Mouse (Mus musculus) liver, postnatal 0 days (tissue): Measurements from ENCODE around the gene Yrdc. TPM values are rescaled to one million over a fixed set of nuclear protein-coding genes. Genes with fewer than 3 reads are reported as not detected.

Source experiments
- ATAC-seq: fragments of 200-750 bp; cut with Nextera tagmentation; 2 replicates; pipeline ENCODE4 v1.8.0; 2017; ENCODE audit warnings: mild to moderate bottlenecking, moderate library complexity
- DNase-seq: peaks from one replicate; pipeline ENCODE4 v3.0.0-alpha.2; 2016
- H3K27ac ChIP-seq: fragments of 300-500 bp; sonication (generic); 2 replicates; pipeline ENCODE4 v1.5.1; 2014; ENCODE audit warnings: antibody characterized with exemption, moderate library complexity, mild to moderate bottlenecking, low read depth
- H3K27me3 ChIP-seq: fragments of 300-500 bp; sonication (generic); 2 replicates; pipeline ENCODE4 v1.6.1; 2014; ENCODE audit warnings: low read length, control low read depth, mixed read lengths; ENCODE audit not compliant: insufficient read depth
- H3K36me3 ChIP-seq: fragments of 300-500 bp; sonication (generic); replicated peaks from 2 replicates; pipeline ENCODE4 v1.6.1; 2014; ENCODE audit warnings: mild to moderate bottlenecking, control low read depth, low read length, moderate library complexity, mixed read lengths; ENCODE audit not compliant: insufficient read depth
- H3K4me1 ChIP-seq: fragments of 300-500 bp; sonication (generic); 2 replicates; pipeline ENCODE4 v1.6.1; 2014; ENCODE audit warnings: antibody characterized with exemption, mild to moderate bottlenecking, control low read depth; ENCODE audit not compliant: insufficient read depth
- H3K4me2 ChIP-seq: fragments of 300-500 bp; sonication (generic); 2 replicates; pipeline ENCODE4 v1.6.1; 2014; ENCODE audit warnings: low read depth, mild to moderate bottlenecking, low read length, moderate library complexity, mixed read lengths
- H3K4me3 ChIP-seq: fragments of 300-500 bp; sonication (generic); 2 replicates; pipeline ENCODE4 v1.5.1; 2014; ENCODE audit warnings: low read depth, low read length
- H3K9ac ChIP-seq: fragments of 300-500 bp; sonication (generic); replicated peaks from 2 replicates; pipeline ENCODE4 v1.6.1; 2014; ENCODE audit warnings: mild to moderate bottlenecking, moderate library complexity
- H3K9me3 ChIP-seq: fragments of 300-500 bp; sonication (generic); 2 replicates; pipeline ENCODE4 v1.6.1; 2016; ENCODE audit warnings: mild to moderate bottlenecking, control low read depth, low read length, mixed read lengths
- CTCF ChIP-seq: sonication (generic); IDR thresholded peaks from 2 replicates; pipeline ENCODE4 v1.5.1; 2016; ENCODE audit warnings: antibody characterized with exemption, low read depth
- EP300 ChIP-seq: IDR thresholded peaks from 2 replicates; pipeline ENCODE4 v1.6.1; 2016; ENCODE audit warnings: antibody characterized with exemption, low read depth, mild to moderate bottlenecking
- WGBS: fragments of 180-500 bp; shearing (Covaris S2); extraction: QIAGEN DNeasy Blood & Tissue Kit; methylation state at CpG from one replicate; pipeline ENCODE4 v1.1.7; 2014; ENCODE audit not compliant: insufficient replicate concordance; 5-methylcytosine and 5-hydroxymethylcytosine counted together
- polyA plus RNA-seq: library from polyadenylated mRNA; unstranded; fragments of >200 nt; fragmentation: Nextera tagmentation; extraction: Ambion mirVana; gene quantifications from 2 replicates; pipeline ENCODE4 v1.2.1, GENCODE M21; 2015

The Yrdc gene
- polyA plus RNA-seq, 1 experiment from 2014 or later, result 15.4 TPM

DNA sequence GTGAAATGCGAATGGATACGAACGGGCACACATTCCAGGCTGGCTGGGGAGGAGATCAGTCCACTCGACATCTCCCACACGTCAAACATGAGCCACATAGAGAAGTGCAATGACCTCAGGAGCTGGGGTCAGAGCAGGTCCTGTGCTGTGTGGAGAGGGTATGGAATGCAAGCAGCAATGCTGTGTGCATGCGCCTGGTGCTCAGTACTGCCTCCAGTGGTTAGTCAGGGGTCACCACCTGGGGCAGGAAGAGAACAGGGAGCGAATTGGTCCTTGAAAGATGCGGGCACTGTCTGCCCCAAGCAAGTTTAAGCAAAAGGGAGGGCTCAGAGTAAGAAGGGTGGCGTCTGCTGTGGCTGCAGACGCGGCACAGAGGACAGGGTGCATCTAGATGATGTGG lies 7.0 kb upstream of the Yrdc start:
- Histone ChIP-seq H3K4me3 (no peak overlapping the region), H3K4me2 (no peak overlapping the region), H3K9me3 (no peaks in the 10 kb centered on the region), H3K27ac (no peak overlapping the region), H3K36me3 (peaks cover 26% of the 10 kb centered on the region), H3K9ac (no peak overlapping the region), H3K27me3 (no peaks in the 10 kb centered on the region), H3K4me1 (no peaks in the 10 kb centered on the region)
- 61% methylated on average over 11 of the region's 11 CpGs for WGBS
- DNase-seq (peak; percentile 57), ATAC-seq (peak; percentile 64)
- TF ChIP-seq CTCF (peak; percentile 89), EP300 (no peak)

- no peaks in the 10 kb centered on the region for H3K9me3 ChIP-seq
- no peak overlapping the region for H3K4me3 ChIP-seq
- H3K27me3 ChIP-seq, result no peaks in the 10 kb centered on the region
- H3K4me2 ChIP-seq, result no peak overlapping the region
- peaks cover 14% of the 10 kb centered on the region for H3K4me1 ChIP-seq
- H3K27ac ChIP-seq, result no peak overlapping the region
- ATAC-seq (peak; percentile 31), DNase-seq (peak; percentile 86)
- no peak overlapping the region for H3K9ac ChIP-seq
- peaks cover 9% of the 10 kb centered on the region; the same call in 1 of the 2 replicates for H3K36me3 ChIP-seq
- TF ChIP-seq CTCF (peak; percentile 98), EP300 (no peak)
- WGBS, result 10% methylated on average over 8 of the region's 8 CpGs
These were observed 2.9 kb upstream of the Yrdc start for GRCm38 (mm10) chr4:124847573-124847972.

- 10% methylated on average over 20 of the region's 24 CpGs for WGBS
- Histone ChIP-seq H3K9ac (peak overlapping the region; percentile 94), H3K4me3 (peak overlapping the region; percentile 99), H3K9me3 (no peaks in the 10 kb centered on the region), H3K27me3 (no peaks in the 10 kb centered on the region), H3K27ac (peak overlapping the region; percentile 96), H3K4me1 (peaks cover 14% of the 10 kb centered on the region), H3K36me3 (peaks cover 14% of the 10 kb centered on the region), H3K4me2 (peak overlapping the region; percentile 83)
- DNase-seq (no peak), ATAC-seq (peak; percentile 4; the same call in 1 of the 2 replicates)
- TF ChIP-seq EP300 (no peak), CTCF (no peak)
These were observed 733 bp upstream of the Yrdc start for GRCm38 (mm10) chr4:124849631-124850260.

- Histone ChIP-seq H3K27ac (peak within 1 kb of the TSS; percentile 96), H3K9ac (peak within 1 kb of the TSS; percentile 94), H3K4me1 (peaks cover 14% of the 10 kb centered on the region), H3K27me3 (no peaks in the 10 kb centered on the region), H3K9me3 (no peaks in the 10 kb centered on the region), H3K4me3 (peak within 1 kb of the TSS; percentile 99), H3K4me2 (peak within 1 kb of the TSS; percentile 83), H3K36me3 (peaks cover 22% of the 10 kb centered on the region)
- no peak for TF ChIP-seq EP300
- no peak for TF ChIP-seq CTCF
- DNase-seq, result peak; percentile 84
- ATAC-seq, result peak; percentile 65
- under 1% methylated on average over 66 of the region's 75 CpGs for WGBS
These were observed 617 bp downstream of the Yrdc start, which contains the start of gene 1110065P20Rik for GRCm38 (mm10) chr4:124850933-124851658. TSS of gene 1110065P20Rik (minus strand) at chr4:124851196.

- Histone ChIP-seq H3K4me3 (no peak overlapping the region), H3K9me3 (no peaks in the 10 kb centered on the region), H3K27me3 (peaks cover 10% of the 10 kb centered on the region), H3K27ac (no peak overlapping the region), H3K4me2 (no peak overlapping the region), H3K4me1 (peaks cover 9% of the 10 kb centered on the region), H3K36me3 (peaks cover 22% of the 10 kb centered on the region), H3K9ac (no peak overlapping the region)
- WGBS, result 88% methylated on average over 8 of the region's 8 CpGs
- TF ChIP-seq EP300 (no peak), CTCF (no peak)
- DNase-seq (no peak), ATAC-seq (no peak)
These were observed 5.8 kb downstream of the Yrdc start for GRCm38 (mm10) chr4:124856294-124856693.

DNA sequence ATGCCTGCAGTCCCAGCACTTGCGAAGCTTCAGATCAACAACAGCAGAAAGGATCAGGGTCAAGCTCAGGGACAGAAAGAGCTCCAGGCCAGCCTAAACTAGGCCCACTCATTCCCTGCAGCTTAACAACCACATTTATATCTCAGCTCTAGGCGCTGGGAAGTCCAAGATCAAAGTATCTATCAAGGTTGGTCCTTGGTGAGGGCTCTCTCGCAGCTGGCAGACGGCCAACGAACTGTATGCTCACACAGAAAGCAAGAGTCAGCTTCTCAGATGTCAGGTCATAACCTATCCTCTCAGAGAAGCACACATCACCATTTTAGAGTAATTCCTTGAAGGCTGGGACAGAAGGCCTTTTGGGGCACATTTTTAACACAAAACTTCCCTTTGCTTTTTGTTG lies 7.9 kb downstream of the Yrdc start:
- Histone ChIP-seq H3K27me3 (peaks cover 27% of the 10 kb centered on the region), H3K9me3 (no peaks in the 10 kb centered on the region), H3K36me3 (peaks cover 21% of the 10 kb centered on the region), H3K4me3 (no peak overlapping the region), H3K4me2 (no peak overlapping the region), H3K27ac (no peak overlapping the region), H3K4me1 (no peaks in the 10 kb centered on the region), H3K9ac (no peak overlapping the region)
- DNase-seq (no peak), ATAC-seq (no peak)
- TF ChIP-seq CTCF (no peak), EP300 (no peak)
- 59% methylated on average over 5 of the region's 5 CpGs for WGBS
